Mouse (Mus musculus) inflammation-experienced regulatory T-cells, adult 16 weeks (primary cell): ENCODE measurements around the gene Acin1. TPM values are rescaled to one million over a fixed set of nuclear protein-coding genes. Genes with fewer than 3 reads are reported as not detected.

Experiments
- polyA plus RNA-seq: library from polyadenylated mRNA; unstranded; fragments of 100-300 nt; shearing (Covaris generic); gene quantifications from one replicate; pipeline ENCODE4 v1.2.1, GENCODE M21; 2017

The Acin1 gene
- polyA plus RNA-seq: 113 TPM

DNA sequence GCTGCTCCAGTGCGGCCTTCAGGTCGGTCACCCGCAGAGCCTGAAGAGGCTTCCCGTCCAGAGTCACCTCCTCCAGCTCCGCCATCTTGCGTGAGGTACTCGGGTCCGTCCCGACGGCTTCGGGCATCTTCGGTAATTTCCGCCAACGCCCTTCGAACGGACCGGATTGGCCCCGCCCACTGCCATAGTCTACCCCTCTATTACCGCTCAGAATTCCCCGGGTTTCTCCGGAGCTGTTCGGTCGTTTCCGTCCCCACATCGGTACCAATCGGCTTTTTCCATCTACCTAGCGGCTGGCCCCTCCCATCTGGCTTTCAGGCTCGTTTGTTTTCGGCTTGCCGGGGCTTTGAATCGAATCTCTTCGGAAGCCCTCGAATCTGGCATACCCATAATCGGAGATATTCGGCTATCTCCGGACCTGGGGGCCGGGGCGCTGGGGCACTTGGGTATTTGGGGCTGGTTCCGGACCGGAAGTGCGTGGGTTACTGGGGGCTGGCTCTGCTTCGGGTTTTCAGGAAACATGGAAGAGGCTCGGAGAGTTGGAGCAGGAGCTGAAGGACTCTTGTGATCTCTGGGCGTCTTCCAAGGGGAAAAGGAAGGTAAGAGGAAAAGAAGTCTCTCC, at the start of gene Acin1:
Gene Acin1, minus strand, starts transcription at position 410 of the 622 bp plus-strand sequence.

DNA sequence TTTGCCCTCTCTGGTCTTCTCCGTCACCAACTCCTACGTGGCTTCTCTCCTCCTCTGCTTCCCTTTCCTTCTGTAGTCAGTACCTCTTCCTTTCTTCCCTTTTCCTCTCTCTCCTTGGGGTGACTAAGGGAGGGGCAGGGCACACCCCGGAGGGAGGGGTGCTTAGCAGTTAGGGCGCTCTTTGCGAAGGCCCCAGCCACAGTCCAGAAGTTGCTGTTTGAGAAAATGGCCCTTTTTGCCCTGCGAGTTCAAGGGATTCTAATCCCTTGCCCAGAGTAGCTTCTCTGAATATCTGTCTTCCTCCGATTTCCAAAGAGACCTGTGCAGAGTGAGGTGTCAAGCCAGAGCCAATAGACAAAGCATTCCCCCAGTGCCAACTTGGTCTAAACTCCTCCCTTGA, 25.3 kb upstream of the Acin1 start, which contains the start of gene Cebpe:
Gene Cebpe, minus strand, starts transcription at position 101 of the 400 bp plus-strand sequence.

DNA sequence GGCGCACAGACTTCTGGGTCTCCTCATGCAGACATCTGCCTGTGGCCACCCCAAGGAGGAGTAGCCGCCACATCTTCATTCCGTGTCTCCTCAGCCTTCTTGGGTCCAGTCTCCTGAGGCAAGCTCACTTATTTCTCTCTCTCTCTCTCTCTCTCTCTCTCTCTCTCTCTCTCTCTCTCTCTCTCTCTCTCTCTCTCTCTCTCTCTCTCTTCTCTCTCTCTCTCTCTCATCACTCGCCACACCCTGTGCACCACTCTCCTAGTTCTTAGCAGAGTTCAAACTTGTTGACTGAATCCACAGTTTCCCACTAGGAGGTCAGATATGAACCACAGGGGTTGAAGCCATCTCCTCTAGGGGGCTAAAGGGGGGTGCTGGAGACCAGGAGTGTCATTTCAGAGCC, 12.0 kb upstream of the Acin1 start, which contains the start of gene Gm29776:
Gene Gm29776, minus strand, starts transcription at position 101 of the 400 bp plus-strand sequence.

DNA sequence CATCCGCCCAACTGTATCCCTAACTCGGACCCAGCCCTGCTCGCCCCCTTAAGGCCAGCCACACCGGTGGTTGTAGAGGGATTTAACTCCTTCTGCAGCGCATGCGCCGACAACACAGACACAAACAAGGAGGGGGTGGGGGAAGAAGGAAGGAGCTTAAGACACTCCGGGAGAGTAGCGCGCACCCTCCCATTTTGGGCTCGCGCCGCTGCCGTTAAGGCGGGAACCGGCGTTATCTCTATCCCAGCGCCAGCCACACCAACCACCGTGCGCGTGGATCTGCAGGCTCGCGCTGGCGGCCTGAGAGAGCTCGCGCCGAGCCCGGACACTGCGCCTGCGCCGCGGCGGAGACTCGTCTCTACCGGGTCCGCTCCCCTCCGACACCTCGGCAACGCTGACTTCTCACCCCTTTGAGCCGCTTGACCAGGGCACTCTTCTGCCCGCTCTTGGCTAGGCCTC, 639 bp downstream of the Acin1 start, which contains the start of gene 1700123O20Rik:
Gene 1700123O20Rik, plus strand, starts transcription at position 154 of the 459 bp plus-strand sequence.

DNA sequence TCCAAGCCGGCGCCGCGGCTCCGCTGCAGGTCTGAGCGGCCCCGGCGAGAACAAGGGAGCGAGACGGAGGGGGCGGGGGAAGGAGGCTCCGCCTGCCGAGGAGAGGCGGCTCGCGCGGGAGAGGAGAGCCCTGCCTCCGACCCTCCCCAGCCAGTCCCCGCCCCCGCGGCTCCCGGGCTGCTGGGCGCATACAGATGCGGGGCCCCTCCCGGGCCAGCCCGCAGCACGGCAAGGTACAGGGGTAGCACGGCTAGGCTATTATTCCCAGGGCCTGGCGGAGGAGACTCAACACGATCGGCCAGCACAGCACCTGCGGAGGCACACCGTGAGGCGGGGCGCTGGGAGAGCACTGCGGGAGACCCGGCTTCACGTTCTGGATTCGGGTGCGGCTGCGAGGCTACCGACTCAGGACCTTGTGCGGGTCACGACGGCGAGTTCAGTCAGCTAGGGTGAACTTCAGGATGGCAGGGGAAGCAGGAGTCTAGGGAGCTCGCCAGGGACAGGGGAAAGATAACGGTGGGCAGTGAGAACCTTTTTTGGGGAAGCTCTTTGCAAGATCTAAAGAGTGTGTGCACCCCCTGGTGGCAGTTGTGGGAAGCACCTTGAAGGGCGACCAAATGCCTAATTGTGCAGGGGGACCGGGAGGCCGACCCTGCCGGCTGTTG, 45.3 kb downstream of the Acin1 start, which contains the start of gene Cdh24:
Gene Cdh24, minus strand, starts transcription at position 60 of the 665 bp plus-strand sequence.

DNA sequence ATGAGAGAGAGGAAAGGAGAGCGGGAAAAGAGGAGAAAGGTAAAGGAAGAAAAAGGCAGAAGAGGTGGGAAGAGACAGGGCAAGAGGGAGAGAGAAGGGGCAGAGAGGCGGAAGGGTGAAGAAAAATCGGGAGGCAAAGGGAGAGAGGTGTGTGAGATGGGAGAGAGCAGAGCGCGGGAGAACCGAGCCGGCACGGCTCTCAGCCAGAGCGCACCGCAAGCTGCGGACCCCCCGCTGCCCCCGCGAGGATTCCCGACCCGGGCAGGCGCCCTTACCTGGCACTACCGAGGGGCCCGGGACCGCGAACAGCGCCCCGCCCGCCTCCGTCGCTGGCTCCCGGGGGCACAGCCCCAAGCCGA, 45.8 kb downstream of the Acin1 start, which contains the start of gene Gm17606:
Gene Gm17606, plus strand, starts transcription at position 7 of the 359 bp plus-strand sequence.

DNA sequence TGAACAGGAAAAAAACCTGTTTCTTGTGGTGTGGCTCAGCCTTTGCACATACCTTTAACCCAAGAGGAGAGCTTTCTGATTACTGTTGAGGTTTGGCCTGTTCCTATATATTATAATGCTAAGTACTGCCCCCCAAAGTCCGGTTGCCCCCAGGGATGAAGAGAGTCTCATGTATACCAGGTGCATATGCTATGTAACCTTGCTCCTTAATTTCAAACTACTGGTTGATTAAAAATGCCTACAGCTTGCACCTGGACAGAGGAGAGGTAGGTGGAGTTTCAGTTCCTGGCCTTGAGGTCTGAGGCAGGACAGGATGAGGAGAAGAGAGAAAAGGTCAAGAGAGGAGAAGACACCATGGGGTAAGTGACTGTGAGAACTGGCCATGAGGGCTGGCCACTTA, 65.6 kb downstream of the Acin1 start, which contains the start of gene Psmb11:
Gene Psmb11, plus strand, starts transcription at position 301 of the 400 bp plus-strand sequence.

DNA sequence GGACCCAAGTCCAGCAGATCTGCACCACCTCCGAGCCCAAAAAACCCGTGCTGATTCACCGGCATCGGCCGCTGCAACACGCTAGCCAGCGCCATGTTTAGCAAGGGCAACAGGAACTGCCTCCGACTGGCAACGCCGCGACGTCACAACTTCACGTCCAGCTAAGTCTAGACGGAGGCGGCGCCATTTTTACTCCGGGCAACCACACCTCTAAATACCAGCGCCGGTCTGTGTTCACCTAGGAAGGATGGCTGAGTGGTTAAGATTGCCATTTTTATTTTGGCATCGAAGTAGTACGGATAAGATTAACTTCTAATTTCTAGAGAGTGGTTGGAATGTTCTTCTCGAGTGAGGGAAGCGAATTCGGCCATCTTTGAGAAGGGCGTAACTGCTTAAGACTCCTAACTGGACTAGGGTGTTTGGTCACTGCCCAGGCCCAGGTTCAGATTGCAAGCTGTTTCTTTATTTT, 68.8 kb downstream of the Acin1 start, which contains the start of gene Psmb5:
Gene Psmb5, minus strand, starts transcription at position 126 of the 469 bp plus-strand sequence.

DNA sequence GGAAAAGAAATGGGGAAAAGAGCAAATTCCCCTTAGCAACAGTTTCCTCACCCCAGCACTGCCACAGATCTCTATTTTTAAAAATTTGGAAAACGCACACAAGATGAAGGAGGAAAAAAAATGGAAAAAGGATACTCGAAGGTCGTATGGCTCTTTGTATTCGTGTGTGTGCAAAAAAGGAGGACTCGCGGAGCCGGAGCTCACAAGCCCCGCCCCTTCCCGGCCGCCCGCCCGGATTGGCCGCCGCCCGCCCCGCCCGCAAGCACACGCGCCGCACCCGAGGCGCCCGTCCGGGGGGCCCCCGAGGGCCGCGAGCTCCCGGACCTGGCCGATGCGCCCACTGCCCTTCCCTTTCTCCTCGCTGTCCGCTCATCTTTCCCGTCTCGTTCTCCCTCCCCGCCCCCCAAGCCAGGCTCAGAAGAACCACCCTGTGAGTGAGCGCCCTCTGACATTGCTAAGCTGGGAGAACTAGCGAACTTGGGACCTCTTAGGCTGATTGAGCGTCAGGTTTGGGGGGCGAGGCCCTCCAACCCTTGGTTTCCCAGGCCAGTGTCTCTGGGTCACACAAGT, 80.9 kb downstream of the Acin1 start, which contains the start of gene 4931414P19Rik:
Gene 4931414P19Rik, minus strand, starts transcription at position 242 of the 570 bp plus-strand sequence.

Other genes with a start within 250 kb of the Acin1 start
- 89.5 TPM for gene Lrp10, start 222.8 kb downstream of the Acin1 start, polyA plus RNA-seq
- 0.95 TPM for gene Rem2, start 210.8 kb downstream of the Acin1 start, polyA plus RNA-seq
- 51.3 TPM for gene Prmt5, start 169.4 kb downstream of the Acin1 start, polyA plus RNA-seq
- 29.7 TPM for gene Haus4, start 132.3 kb downstream of the Acin1 start, polyA plus RNA-seq
- 0.26 TPM for gene Ajuba, start 109.4 kb downstream of the Acin1 start, polyA plus RNA-seq
- 5.6 TPM for gene 4931414P19Rik, start 80.9 kb downstream of the Acin1 start, polyA plus RNA-seq
- 235 TPM for gene Psmb5, start 68.9 kb downstream of the Acin1 start, polyA plus RNA-seq
- not detected for gene Psmb11, start 65.5 kb downstream of the Acin1 start, polyA plus RNA-seq
- gene Gm17606, start 46.0 kb downstream of the Acin1 start, polyA plus RNA-seq: not detected
- 0.68 TPM for gene Cdh24, start 45.6 kb downstream of the Acin1 start, polyA plus RNA-seq
- gene 1700123O20Rik, start 715 bp downstream of the Acin1 start, polyA plus RNA-seq: 92.8 TPM
- gene Gm29776, start 11.9 kb upstream of the Acin1 start, polyA plus RNA-seq: 0.16 TPM
- not detected for gene Cebpe, start 25.2 kb upstream of the Acin1 start, polyA plus RNA-seq
- gene Slc7a8, start 95.0 kb upstream of the Acin1 start, polyA plus RNA-seq: 0.74 TPM
- gene Rnf212b, start 127.2 kb upstream of the Acin1 start, polyA plus RNA-seq: not detected
- 16.6 TPM for gene Homez, start 184.0 kb upstream of the Acin1 start, polyA plus RNA-seq
- gene Ppp1r3e, start 190.6 kb upstream of the Acin1 start, polyA plus RNA-seq: 0.60 TPM
- gene Bcl2l2, start 196.4 kb upstream of the Acin1 start, polyA plus RNA-seq: 0.59 TPM
- gene Gm20521, start 196.5 kb upstream of the Acin1 start, polyA plus RNA-seq: 0.38 TPM
- gene Pabpn1, start 205.6 kb upstream of the Acin1 start, polyA plus RNA-seq: 32.5 TPM
- gene Slc22a17, start 226.2 kb upstream of the Acin1 start, polyA plus RNA-seq: 2.1 TPM
- gene Efs, start 239.2 kb upstream of the Acin1 start, polyA plus RNA-seq: not detected
- not detected for gene Il25, start 245.8 kb upstream of the Acin1 start, polyA plus RNA-seq
- not detected for gene Cmtm5, start 249.3 kb upstream of the Acin1 start, polyA plus RNA-seq